Mouse (Mus musculus): ENCODE results near the gene Wrb. TPM values are rescaled to one million over a fixed set of nuclear protein-coding genes. Genes with fewer than 3 reads are reported as not detected.

Wrb gene
- polyA plus RNA-seq, 1 experiment from 2014 or later, result 36.9 TPM

DNA sequence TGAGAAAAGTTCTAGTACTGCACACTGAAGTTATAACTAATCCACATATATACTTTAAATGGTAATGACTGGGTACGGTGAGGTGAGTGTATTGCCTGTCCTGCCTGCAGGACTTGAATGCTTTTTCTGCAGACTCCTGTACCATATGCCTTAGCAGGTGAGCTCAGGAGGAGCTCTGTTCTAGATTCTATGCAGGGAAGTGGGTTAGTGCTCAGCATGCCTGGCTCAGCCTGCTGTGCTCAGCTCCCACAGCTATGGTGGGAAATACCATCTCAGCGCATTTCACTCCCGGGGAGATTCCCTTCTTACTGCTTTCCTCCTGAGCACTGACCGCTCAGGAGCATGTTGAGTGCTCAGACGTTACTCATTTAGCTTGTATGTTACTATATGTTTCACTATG is 42.4 kb downstream of the Wrb start:
- in situ Hi-C loops (cut with MboI; ENCODE audit: low pct_unique_long_range_greater_than_20kb), result no loop called here
- no peak for TF ChIP-seq CTCF (IDR thresholded peaks at IDR 0.05)
- CTCF ChIA-PET, result interaction anchor here (1.1 kb wide), 1 partner anchor 86 kb away, joined by 3 read pairs; no protein-coding TSS in a partner anchor
- H3K27me3 ChIP-seq, result no peaks in the 10 kb centered on the region
- no peak for DNase-seq (ENCODE audit: low read depth, low spot score)
- ATAC-seq, result no peak
- POLR2A ChIA-PET, result no interaction called here

DNA sequence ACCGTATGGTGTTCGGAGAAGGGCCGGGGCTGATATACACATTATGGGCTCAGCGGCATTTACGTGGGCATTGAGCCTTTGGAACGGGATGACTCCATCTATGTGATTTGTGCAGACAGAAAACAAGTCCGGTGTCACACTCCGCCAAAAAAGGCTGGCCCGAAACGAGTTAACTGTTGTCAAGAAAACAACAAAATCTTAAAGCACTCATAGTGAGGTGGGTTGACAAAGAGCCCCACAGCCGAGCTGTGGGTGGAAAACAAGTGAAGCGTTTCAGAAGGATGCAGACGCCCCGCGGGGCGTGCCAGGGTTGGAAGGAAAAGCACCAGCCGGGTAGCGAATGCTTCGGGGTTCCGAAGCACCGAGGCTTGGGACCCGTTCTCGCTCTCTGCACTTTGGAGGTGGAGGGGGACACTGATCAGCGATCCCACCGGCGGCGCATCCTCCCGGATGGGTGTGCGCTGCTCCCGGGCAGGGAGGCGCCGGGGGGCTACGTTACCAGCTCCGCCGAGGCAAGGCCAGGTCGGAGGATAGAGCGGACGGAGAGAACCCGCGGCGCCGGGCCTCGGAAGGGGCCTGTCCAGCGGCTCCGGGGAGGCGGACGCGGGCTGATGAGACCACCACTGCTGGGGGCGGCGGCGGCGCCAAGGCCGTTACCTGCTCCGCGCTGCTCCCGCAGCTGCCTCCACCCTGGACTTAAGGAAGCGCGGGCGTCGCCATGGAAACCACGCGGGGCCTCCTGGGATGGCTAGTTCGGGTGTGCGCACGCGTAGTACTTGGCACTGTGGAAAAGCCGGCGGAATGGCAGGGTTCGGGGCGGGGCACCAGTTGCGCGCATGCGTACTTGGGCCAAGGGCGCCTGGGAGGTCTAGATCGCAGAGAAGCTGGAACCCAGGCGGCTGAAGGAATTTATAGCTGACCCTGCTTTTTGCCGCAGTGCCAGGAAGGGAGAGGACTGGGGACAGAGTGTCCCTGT is 46.6 kb downstream of the Wrb start, which contains the start of gene Lca5l:
TSS of gene Lca5l (minus strand) at position 741 of the 976 bp plus-strand sequence.
- peak; percentile 79 for DNase-seq (ENCODE audit: low read depth, low spot score)
- peak; percentile 97 for ATAC-seq
- ChIA-PET POLR2A (interaction anchor here (0.9 to 1.2 kb wide), 2 partner anchors 14 to 47 kb away, joined by 3 to 4 read pairs; partner anchors contain the start of gene Wrb), CTCF (interaction anchor here (1.0 to 1.9 kb wide), 4 partner anchors 10 to 39 kb away, joined by 3 to 4 read pairs (median 4); no protein-coding TSS in a partner anchor)
- no peak for TF ChIP-seq CTCF (IDR thresholded peaks at IDR 0.05)
- H3K27me3 ChIP-seq, result no peaks in the 10 kb centered on the region
- in situ Hi-C loops (cut with MboI; ENCODE audit: low pct_unique_long_range_greater_than_20kb), result no loop called here

DNA sequence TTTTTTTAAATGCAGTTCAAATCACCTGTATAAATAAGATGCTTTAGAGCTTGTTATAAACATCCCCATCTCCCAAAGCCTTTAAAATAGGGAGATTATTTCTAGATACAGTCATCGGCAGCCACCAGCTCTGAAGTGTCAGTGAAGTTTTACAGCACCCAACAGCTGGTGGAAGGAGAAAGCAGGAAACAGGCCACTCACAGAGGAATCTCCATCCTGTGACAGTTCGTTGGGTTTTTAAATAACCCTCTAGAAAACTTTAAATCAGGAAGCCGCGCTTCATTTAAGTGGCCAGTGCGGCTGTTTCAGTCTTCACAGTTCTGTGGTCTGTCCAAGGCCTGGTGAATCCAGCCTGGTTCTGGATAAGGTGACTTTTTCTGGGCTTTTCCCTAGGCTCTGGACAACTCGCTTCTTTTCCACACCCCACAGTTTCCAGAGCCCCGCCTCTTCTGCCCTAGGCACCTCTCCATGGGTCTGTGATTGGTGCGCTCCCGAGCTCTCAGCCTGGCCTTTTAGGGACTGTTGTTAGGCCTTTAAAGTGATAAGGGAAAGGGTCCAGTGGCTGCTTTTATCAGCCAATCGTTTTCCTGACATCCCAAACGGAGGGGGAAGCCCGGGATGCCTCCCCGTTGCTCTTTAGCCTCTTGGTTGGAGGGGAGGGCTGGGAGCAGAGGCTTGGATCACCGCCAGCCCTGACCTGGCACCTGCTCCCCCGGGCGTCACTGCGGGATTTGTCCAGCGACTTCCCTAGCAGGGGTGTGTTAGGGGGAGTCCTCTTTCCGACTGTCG is 54.9 kb downstream of the Wrb start, which contains the start of gene Sh3bgr:
TSS of gene Sh3bgr (plus strand) at position 538 of the 789 bp plus-strand sequence.
- in situ Hi-C loops (cut with MboI; ENCODE audit: low pct_unique_long_range_greater_than_20kb), result no loop called here
- ChIA-PET CTCF (no interaction called here), POLR2A (no interaction called here)
- DNase-seq (ENCODE audit: low read depth, low spot score), result no peak
- ATAC-seq, result peak; percentile 91
- no peaks in the 10 kb centered on the region for H3K27me3 ChIP-seq
- no peak for TF ChIP-seq CTCF (IDR thresholded peaks at IDR 0.05)

DNA sequence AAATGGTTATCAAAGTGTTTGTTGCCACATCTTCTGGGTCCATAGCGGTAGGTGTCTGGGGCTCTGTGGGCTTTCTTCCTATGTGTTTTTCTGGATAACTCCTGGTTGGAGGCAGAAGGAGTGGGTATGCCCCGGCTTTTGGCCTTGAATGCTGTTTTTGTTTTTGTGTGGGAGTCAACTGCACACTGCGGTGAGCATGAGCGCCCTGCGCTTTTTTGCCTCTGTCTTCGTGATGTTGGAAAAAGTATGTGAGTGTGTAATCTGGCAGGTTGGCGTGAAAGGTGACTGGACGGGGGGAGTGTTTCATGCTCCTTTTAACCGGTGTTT is 55.5 kb downstream of the Wrb start:
- ATAC-seq (no peak), DNase-seq (ENCODE audit: low read depth, low spot score) (no peak)
- POLR2A ChIA-PET, result no interaction called here
- in situ Hi-C loops (cut with MboI; ENCODE audit: low pct_unique_long_range_greater_than_20kb), result no loop called here
- no peaks in the 10 kb centered on the region for H3K27me3 ChIP-seq
- CTCF ChIA-PET, result no interaction called here
- TF ChIP-seq CTCF (IDR thresholded peaks at IDR 0.05), result no peak

DNA sequence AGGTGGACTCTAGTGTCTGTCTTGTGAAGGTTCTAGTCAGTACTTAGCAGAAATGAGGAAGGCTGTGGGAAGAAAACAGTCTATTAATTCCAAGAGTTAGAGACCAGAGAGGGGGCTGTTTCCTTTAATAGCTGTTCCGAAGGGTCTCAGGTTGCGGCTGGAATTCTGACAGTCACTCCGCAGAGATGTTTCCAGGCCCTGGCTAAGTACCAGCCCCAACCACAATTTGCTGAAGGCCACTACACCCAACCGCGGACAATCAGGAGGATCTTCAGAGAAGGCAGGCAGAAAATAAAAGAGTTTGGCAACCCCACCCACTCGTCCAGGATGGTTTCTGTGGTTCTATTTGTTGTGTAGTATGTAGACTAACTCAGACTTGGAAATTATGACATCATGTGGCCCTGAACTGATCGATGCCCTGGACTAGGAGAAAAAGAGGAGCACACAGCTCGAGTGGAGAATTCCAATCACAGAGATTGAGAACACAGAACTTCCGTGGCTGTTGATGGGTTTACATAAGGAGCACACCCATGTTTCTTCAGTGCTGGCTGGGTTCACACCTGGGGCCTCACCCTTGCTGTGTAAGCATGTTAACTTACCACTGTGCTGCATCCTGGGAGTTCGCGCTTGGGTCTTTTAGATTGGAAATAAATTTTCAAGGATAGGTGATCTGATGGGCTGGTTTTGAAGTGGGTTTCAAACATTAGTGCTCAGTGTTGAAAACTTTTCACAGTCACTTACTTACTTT is 56.5 kb downstream of the Wrb start:
- DNase-seq (ENCODE audit: low read depth, low spot score) (no peak), ATAC-seq (no peak)
- in situ Hi-C loops (cut with MboI; ENCODE audit: low pct_unique_long_range_greater_than_20kb), result no loop called here
- no peaks in the 10 kb centered on the region for H3K27me3 ChIP-seq
- ChIA-PET CTCF (no interaction called here), POLR2A (no interaction called here)
- no peak for TF ChIP-seq CTCF (IDR thresholded peaks at IDR 0.05)

Other genes with a start within 250 kb of the Wrb start
- gene Psmg1, start 154.4 kb upstream of the Wrb start, polyA plus RNA-seq (2021), result 52.6 TPM
- 46.6 TPM for gene Brwd1, start 62.9 kb upstream of the Wrb start, polyA plus RNA-seq (2021)
- gene Hmgn1, start 17.7 kb upstream of the Wrb start, polyA plus RNA-seq (2021), result 522 TPM
- gene Lca5l, start 46.9 kb downstream of the Wrb start, polyA plus RNA-seq (2021), result 2.7 TPM
- gene Sh3bgr, start 55.0 kb downstream of the Wrb start, polyA plus RNA-seq (2021), result 0.41 TPM
- not detected for gene B3galt5, start 90.4 kb downstream of the Wrb start, polyA plus RNA-seq (2021)